11 mouse cellular contexts compared by ENCODE assay signal in genomic region chr4:127193378-127194155, GRCm38 (mm10). TPM values are rescaled to one million over a fixed set of nuclear protein-coding genes. Genes with fewer than 3 reads are reported as not detected.
DNase-seq lines count a peak whose midpoint lies in the region; ATAC-seq and TF ChIP-seq lines count a peak whose summit lies in the region.
"Had no signal": no experiment of that assay in that cellular context is flagged by ENCODE, and none has a peak within 500 bp of the region (broad histone marks: within the 10 kb centered on the region; RNA-seq: fewer than 3 reads in every experiment).

No protein-coding gene starts in this region.

- no peak overlapping the region for H3K4me3 ChIP-seq in neural tube, embryonic 14.5 days (ENCODE audit: low read depth, low read length)
- H3K4me3 ChIP-seq in intestine, postnatal 0 days (ENCODE audit: low read depth, low read length), result no peak overlapping the region

- H3K4me2 ChIP-seq in neural tube, embryonic 14.5 days (ENCODE audit: low read depth, low read length), result no peak overlapping the region
- no peak overlapping the region for H3K4me2 ChIP-seq in intestine, postnatal 0 days (replicated peaks; ENCODE audit: low read depth)

- no peaks in the 10 kb centered on the region for H3K9me3 ChIP-seq in neural tube, embryonic 14.5 days (ENCODE audit: control insufficient read depth, low read length)
- no peaks in the 10 kb centered on the region for H3K9me3 ChIP-seq in intestine, postnatal 0 days (ENCODE audit: control insufficient read depth)

- DNase-seq in frontal cortex, adult 2 months (ENCODE audit: extremely low spot score in 1 of 2, low spot score in 1 of 2), result no peak
- DNase-seq in neural tube, embryonic 10.5 days (ENCODE audit: extremely low spot score, low spot score), result no peak
- peak; percentile 96 to 97 for DNase-seq in cerebellum, postnatal 36 days
- DNase-seq: adrenal gland, postnatal 14 days; kidney, adult 11 months had no signal

- TF ChIP-seq CTCF in intestine, postnatal 0 days (IDR thresholded peaks at IDR 0.05; ENCODE audit: low read depth), result no peak

- H3K4me1 ChIP-seq in neural tube, embryonic 14.5 days (ENCODE audit: control insufficient read depth, insufficient read depth, low read length), result peaks cover 8% of the 10 kb centered on the region
- H3K4me1 ChIP-seq in intestine, postnatal 0 days (replicated peaks; ENCODE audit: control insufficient read depth, insufficient read depth, low read length), result no peaks in the 10 kb centered on the region

- no peaks in the 10 kb centered on the region for H3K27me3 ChIP-seq in neural tube, embryonic 14.5 days (ENCODE audit: control insufficient read depth, insufficient read depth, low read length)
- no peaks in the 10 kb centered on the region for H3K27me3 ChIP-seq in intestine, postnatal 0 days (replicated peaks; ENCODE audit: control insufficient read depth, insufficient read depth, low read length)

- peak; percentile 36 for ATAC-seq in frontal cortex, adult (ENCODE audit: low TSS enrichment)
- ATAC-seq in neural tube, embryonic 14.5 days (ENCODE audit: low read depth), result no peak
- no peak for ATAC-seq in granulocyte monocyte progenitor cell, adult 5-6 weeks (replicated peaks; ENCODE audit: poor library complexity, severe bottlenecking)
- ATAC-seq in intestine, postnatal 0 days, result no peak
- ATAC-seq in monocyte, adult 5-6 weeks (replicated peaks; ENCODE audit: insufficient number of reproducible peaks, low FRiP score, low TSS enrichment, poor library complexity, severe bottlenecking), result no peak

- no peaks in the 10 kb centered on the region for H3K36me3 ChIP-seq in neural tube, embryonic 14.5 days (ENCODE audit: control insufficient read depth, insufficient read depth, low read length)
- no peaks in the 10 kb centered on the region for H3K36me3 ChIP-seq in intestine, postnatal 0 days (ENCODE audit: control insufficient read depth, insufficient read depth)

- 0 out of 2 replicates have a peak overlapping the region, but pooled peaks have one; percentile 11 for H3K27ac ChIP-seq in neural tube, embryonic 14.5 days (ENCODE audit: low read depth, low read length)
- H3K27ac ChIP-seq in intestine, postnatal 0 days (ENCODE audit: low read depth, low read length), result no peak overlapping the region
- H3K27ac ChIP-seq: liver, embryonic 14.5 days had no signal

- H3K9ac ChIP-seq in neural tube, embryonic 14.5 days (replicated peaks; ENCODE audit: low read depth, low read length), result no peak overlapping the region
- H3K9ac ChIP-seq in intestine, postnatal 0 days (ENCODE audit: low read depth, low read length), result no peak overlapping the region
- H3K9ac ChIP-seq: liver, embryonic 14.5 days had no signal

- 68% methylated on average over 14 of the region's 14 CpGs for WGBS in neural tube, embryonic 14.5 days
- WGBS in intestine, postnatal 0 days, result 68% methylated on average over 14 of the region's 14 CpGs

RNA-seq across cellular contexts. Expression of gene Dlgap3, which starts 24.6 kb away (rescaled TPM):
- 163 and 186 TPM in 2 replicates for polyA plus RNA-seq in frontal cortex, adult 2 months (2012; rRNA removed)
- polyA plus RNA-seq in neural tube, embryonic 14.5 days (2014; fragmentation: Nextera tagmentation; extraction: Ambion mirVana), result 21.8 and 26.0 TPM in 2 replicates
- not detected in 2 replicates for total RNA-seq in granulocyte monocyte progenitor cell, adult 5-6 weeks (2014; fragmentation: Nextera tagmentation)
- total RNA-seq in granulocyte monocyte progenitor cell, adult 5-6 weeks (2017), result 0.04 TPM in 1 of 2 replicates, not detected in the other
- 0.46 and 0.59 TPM in 2 replicates for polyA plus RNA-seq in intestine, postnatal 0 days (2015; fragmentation: Nextera tagmentation; extraction: Ambion mirVana)
- total RNA-seq in monocyte, adult 5-6 weeks (2017), result not detected in 3 replicates

RNA-seq across cellular contexts. Expression of gene Smim12, which starts 50.0 kb away (rescaled TPM):
- polyA plus RNA-seq in frontal cortex, adult 2 months (2012; rRNA removed), result 75.6 and 76.0 TPM in 2 replicates
- polyA plus RNA-seq in neural tube, embryonic 14.5 days (2014; fragmentation: Nextera tagmentation; extraction: Ambion mirVana), result 58.2 and 62.7 TPM in 2 replicates
- total RNA-seq in granulocyte monocyte progenitor cell, adult 5-6 weeks (2014; fragmentation: Nextera tagmentation), result 35.1 and 47.1 TPM in 2 replicates
- total RNA-seq in granulocyte monocyte progenitor cell, adult 5-6 weeks (2017), result 30.4 and 31.8 TPM in 2 replicates
- polyA plus RNA-seq in intestine, postnatal 0 days (2015; fragmentation: Nextera tagmentation; extraction: Ambion mirVana), result 42.4 and 44.9 TPM in 2 replicates
- total RNA-seq in monocyte, adult 5-6 weeks (2017), result 32.2 to 42.3 TPM (median 32.9 TPM) in 3 replicates

Comparison
In these comparisons a context has a peak if more than half of its experiments do, and no peak if none do; other contexts are left out.
1. DNase-seq: peak in cerebellum, postnatal 36 days (2 of 2); none in frontal cortex, adult 2 months (0 of 2) and neural tube, embryonic 10.5 days (single experiment).
2. RNA of gene Dlgap3, which starts 24.6 kb away (polyA plus RNA-seq): 163 to 186 TPM in frontal cortex, adult 2 months and 21.8 to 26.0 TPM in neural tube, embryonic 14.5 days; 0.46 to 0.59 TPM in intestine, postnatal 0 days; every median in the first group is over 10 times any median in the second.